Mouse (Mus musculus): ENCODE results near the gene Gramd4. TPM values are rescaled to one million over a fixed set of nuclear protein-coding genes. Genes with fewer than 3 reads are reported as not detected.
"Not testable (repeated sequence)": the region's sequence is repeated elsewhere in the genome, so short reads cannot be mapped to it uniquely, and the experiment has no call there.

Gramd4 gene
- total and polyA plus RNA-seq, 3 experiments: 10.5 to 19.5 (median 13.8) TPM

GRCm38 (mm10) chr15:86165811-86166590, 108.5 kb downstream of the Gramd4 start:
- DNase-seq: no peak

DNA sequence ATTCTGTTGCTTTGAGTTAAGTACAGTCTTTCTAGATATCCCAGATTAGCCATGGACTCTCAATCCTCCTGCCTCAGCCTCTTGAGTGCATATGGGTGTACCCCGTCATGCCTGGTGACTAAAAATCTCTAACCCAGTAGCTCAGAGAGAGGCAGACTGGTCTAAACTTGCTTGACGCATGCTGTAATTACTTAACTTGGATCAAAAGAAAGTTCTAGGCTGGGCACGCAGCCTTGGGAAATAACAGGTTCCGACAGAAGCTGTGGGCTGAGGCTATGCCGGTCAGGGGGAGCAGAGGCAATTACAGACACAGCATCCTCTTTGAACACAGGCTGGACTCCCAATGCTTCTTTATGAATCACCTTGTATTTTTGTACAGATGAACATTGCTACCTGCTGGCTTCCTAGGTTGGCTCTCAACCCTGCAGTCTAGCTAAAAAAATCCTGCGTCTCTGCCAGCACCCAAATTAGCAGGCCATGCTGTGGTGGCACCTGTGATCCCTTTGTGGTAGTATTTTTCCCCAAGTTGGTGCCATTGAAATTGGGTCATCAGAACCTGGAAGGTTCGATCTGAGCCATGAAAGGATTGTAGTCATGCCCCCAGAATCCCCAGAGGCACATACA, 109.6 kb downstream of the Gramd4 start:
- no peak for DNase-seq

GRCm38 (mm10) chr15:86167787-86168504, 110.5 kb downstream of the Gramd4 start:
- no peak for DNase-seq

GRCm38 (mm10) chr15:86168505-86168867, 111.0 kb downstream of the Gramd4 start:
- no peak for DNase-seq

- no peak for DNase-seq
Observed at GRCm38 (mm10) chr15:86168941-86169816, 111.7 kb downstream of the Gramd4 start.

GRCm38 (mm10) chr15:86169817-86170110, 112.3 kb downstream of the Gramd4 start:
- peak; percentile 48 for DNase-seq

DNA sequence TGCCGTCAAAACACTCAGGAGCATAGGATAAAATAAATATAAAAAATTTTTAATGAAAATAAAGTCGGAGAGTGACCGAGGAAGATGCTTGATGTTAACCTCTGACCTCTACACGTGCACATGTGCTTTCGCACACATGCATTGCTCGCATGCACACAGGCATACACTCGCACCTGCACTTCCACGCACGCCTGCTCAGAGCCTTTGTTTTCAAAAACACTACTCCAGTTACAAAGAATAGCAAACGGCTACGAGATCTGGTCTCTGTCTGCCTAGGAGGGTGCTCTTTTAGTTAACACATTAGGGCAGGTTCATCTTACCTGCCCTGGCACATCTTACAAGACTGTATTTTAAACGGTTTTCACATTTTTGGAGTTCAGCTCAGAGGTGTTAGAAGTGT, 113.8 kb downstream of the Gramd4 start:
- no peak for DNase-seq

DNA sequence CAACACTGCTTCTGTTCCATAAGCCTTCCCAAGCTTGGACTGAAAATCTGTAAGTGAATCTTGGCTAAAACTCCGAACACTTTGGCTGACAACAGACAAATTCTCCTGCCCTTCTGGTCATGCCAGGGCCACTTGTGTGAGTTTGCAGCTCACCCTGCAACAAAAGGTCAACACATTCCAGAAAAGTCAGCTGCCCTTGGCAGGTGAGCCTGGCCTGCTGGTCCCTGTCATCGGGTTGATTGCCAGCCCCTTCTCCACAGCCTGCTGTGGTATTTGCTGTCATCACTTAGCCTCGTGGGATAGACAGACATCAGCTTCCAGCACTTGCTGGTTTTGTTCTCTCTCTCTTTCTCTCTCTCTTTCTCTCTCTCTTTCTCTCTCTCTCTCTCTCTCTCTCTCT, 114.6 kb downstream of the Gramd4 start:
- peak; percentile 66 for DNase-seq

GRCm38 (mm10) chr15:86172526-86172925, 115.0 kb downstream of the Gramd4 start:
- DNase-seq: peak; percentile 56

DNA sequence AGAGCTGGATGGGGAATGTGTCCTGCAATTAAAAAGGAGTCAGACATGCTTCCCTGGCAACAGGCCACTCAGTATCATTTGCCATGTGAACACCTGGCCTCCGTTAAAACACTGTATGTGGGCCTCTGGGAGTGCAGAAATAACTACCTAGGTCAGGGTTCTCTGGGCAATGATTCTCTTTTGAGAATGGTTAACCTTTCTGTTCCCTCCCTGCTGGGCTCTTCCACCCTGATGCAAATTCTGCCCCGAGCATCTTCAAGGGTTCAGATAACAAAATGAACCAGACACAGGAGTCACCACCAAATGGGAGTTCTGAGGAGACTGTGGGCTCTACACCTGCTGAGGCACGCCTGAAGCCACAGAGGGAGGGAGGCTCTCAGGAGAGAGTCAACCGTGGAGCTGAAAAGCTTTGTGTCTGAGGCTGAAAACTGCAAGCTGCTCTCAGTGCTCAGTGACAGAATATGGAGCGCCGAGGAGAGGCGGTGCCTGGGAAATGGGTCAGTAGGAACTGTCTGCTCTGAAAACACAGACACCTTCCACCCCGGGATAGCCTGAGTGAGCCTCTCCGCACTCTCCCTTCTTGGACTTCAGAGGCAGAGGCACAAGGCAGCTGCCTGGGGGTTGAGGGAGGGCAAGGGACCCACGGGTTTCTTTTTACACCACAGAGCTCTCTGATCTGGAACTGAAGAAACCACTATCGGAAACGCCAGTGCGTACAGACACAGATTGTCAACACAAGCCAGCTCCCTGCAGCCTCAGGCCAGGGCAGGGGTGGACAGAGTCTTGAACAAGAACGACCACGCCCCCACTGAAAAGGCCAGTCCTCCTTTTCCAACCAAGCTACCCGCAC, 115.9 kb downstream of the Gramd4 start:
- no peak for DNase-seq

GRCm38 (mm10) chr15:86175253-86176050, 118.0 kb downstream of the Gramd4 start:
- DNase-seq: no peak

GRCm38 (mm10) chr15:86176166-86176565, 118.7 kb downstream of the Gramd4 start:
- no peak for DNase-seq

GRCm38 (mm10) chr15:86176771-86177702, 119.5 kb downstream of the Gramd4 start:
- peak; percentile 54 for DNase-seq

DNA sequence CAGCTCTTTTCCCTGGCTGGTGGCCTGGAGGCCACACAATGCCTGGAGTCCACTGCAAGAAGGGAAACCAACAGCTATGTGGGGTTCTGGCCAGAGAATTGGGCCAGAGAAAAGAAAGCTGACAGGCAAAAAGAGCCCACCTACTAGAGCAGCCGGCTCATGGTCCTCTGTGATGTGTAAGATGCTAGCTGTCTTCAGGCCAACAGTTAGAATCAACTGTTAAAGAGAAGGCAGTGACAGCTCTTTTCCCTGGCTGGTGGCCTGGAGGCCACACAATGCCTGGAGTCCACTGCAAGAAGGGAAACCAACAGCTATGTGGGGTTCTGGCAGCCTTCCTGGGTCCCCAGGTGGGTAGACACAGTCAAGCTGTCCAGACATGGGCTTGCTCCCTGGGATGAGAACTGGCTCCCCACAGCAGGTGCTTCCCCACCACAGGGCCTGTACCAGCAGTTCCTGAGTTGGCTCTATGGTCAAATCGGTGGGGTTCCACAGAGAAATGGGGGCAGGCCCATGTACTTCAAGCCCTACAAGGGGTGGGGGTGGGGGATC, 120.3 kb downstream of the Gramd4 start:
- DNase-seq: not testable (repeated sequence)

DNA sequence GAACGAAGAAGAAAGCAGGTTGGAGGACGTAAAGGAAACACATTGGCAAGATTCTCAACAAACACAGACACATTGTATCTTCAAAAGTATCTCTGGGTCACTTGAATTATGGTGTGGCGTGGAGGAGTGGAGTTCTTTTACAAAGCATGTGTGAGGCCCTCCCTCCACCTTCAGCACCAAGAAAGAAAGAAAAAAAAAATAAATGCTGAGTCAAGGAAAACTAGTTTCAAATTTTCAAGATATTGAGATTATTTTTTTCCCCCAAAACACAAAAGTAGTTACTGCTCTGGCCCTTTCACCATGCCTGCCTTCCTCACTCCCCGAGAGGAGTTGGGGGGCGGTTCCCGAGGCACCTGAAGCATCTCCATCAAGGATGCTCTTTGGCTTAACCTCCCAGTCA, 121.1 kb downstream of the Gramd4 start:
- no peak for DNase-seq

- DNase-seq: no peak
Observed at GRCm38 (mm10) chr15:86180427-86180826, 122.9 kb downstream of the Gramd4 start.

GRCm38 (mm10) chr15:86181321-86181720, 123.8 kb downstream of the Gramd4 start:
- DNase-seq: not testable (repeated sequence)

DNA sequence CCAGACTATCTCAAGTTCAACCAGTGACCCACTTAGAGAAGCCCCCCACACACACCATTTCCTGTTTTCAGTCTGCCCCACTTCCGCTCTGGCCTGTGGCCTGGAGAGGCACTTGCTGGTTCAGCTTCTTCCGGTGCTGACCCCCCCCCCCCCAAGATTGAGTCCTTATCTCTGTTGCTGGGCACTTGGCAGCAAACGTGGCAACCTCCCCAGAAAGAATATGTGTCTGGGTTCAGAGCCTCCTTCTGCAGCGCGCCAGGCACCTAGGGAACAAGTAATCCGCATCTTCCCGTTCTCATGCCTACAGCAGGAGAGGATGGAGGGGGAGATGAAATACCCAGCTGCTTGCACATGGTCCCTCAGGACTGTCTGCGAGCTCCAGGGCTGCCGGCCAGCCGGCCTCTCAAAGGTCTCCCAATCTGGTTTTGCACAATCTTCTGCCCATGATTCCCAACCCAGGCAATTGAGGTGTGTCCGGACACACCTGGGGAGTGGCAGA, 124.5 kb downstream of the Gramd4 start:
- peak; percentile 45 for DNase-seq

DNA sequence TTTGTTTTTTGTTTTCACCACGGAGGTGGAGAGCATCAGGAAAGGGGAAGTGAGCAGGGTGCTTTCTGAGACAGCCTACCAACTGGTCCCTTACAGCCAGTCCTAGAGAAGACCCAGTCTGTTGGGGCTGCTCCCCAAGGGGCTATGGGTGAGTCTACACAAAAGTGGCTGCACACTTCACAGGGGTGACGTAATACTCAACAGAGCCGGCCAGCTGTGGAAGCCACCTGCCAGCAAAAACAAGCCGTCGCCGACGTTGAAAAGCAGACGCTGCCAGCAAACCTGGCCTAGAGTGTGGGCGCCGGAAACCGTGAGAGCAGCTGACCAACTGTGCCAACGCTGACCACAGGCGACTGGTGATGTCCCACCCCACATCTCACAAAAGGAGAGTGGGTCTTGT, 125.2 kb downstream of the Gramd4 start:
- peak; percentile 51 for DNase-seq

Data from adrenal gland, adult 2 months (tissue).